Mouse (Mus musculus): ENCODE measurements around the gene Plekhh1. TPM values are rescaled to one million over a fixed set of nuclear protein-coding genes. Genes with fewer than 3 reads are reported as not detected.

Gene Plekhh1
- polyA plus RNA-seq, 1 experiment: 0.47 TPM

DNA sequence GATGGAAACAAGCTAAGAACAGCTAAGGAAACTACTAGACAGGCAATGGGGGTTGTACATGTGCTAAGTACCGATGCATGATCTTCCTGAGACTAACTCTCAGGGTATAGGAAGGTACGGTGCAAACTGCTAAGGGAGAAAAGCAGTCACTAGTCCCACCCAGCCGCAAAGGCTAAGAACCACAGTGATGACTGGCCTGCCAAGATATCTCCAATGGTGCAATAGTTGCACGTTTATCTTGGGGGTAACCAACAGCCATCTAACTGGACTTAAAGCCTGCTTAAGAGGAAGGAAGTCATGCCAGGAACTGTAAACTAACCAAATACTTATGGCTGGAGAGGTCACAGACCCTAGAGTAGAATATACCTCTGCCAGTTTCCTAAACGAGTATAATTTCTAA, 26.6 kb upstream of the Plekhh1 start:
- H3K27ac ChIP-seq (ENCODE audit: insufficient read depth, low read length): no peak overlapping the region
- no peak for TF ChIP-seq POLR2A (IDR thresholded peaks at IDR 0.05; ENCODE audit: low read depth, low read length)
- TF ChIP-seq CTCF (IDR thresholded peaks at IDR 0.05; ENCODE audit: borderline replicate concordance, insufficient read depth, low read length): no peak
- no peaks in the 10 kb centered on the region for H3K4me1 ChIP-seq (ENCODE audit: control insufficient read depth, insufficient read depth, low read length)

DNA sequence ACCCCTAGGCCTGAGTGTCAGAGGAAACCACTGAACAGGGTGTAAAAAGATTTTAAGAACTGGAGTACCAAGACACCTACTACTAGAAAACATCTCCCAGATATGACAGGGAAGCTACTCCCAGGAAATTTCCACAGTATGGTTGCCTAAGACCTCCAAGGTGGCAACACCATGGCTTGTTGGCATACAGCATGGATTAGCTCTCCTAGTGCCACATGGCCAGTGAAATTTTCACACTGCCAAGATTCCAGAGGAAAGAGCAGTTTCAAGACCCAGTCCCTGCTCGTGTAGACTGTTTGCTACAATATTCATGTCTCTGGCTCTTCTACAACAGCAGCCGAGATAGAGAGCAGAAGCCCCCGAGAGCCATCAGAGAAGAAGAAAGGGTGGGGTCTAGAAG, 26.0 kb upstream of the Plekhh1 start:
- no peak for TF ChIP-seq POLR2A (IDR thresholded peaks at IDR 0.05; ENCODE audit: low read depth, low read length)
- TF ChIP-seq CTCF (IDR thresholded peaks at IDR 0.05; ENCODE audit: borderline replicate concordance, insufficient read depth, low read length): no peak
- Histone ChIP-seq H3K27ac (ENCODE audit: insufficient read depth, low read length) (no peak overlapping the region), H3K4me1 (ENCODE audit: control insufficient read depth, insufficient read depth, low read length) (no peaks in the 10 kb centered on the region), H3K4me3 (ENCODE audit: insufficient read depth, low read length) (no peak overlapping the region)

More for the DNA sequence above, 26.6 kb upstream of the Plekhh1 start:
- H3K4me3 ChIP-seq (ENCODE audit: insufficient read depth, low read length): no peak overlapping the region

DNA sequence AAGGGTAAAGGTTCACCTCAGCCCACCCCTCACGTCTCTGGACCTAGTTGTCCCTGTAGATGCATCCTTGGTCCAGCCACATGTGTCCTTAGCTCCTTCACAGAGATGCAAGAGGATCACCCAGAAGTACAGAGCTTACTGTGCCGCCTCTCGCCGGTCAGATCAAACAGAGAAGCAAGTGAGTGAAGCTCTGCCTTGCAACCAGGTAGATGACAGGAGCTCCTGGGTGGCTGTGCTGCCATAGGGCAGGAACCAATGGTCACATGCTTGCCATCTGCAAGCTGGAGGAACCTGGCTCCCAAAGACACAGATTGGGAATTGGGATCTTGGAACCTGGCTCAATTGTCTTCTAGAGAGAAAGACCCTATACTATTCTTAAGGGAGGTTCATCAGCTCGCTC, 23.5 kb upstream of the Plekhh1 start:
- Histone ChIP-seq H3K4me3 (ENCODE audit: insufficient read depth, low read length) (no peak overlapping the region), H3K27ac (ENCODE audit: insufficient read depth, low read length) (no peak overlapping the region), H3K4me1 (ENCODE audit: control insufficient read depth, insufficient read depth, low read length) (no peaks in the 10 kb centered on the region)
- TF ChIP-seq CTCF (IDR thresholded peaks at IDR 0.05; ENCODE audit: borderline replicate concordance, insufficient read depth, low read length): no peak
- no peak for TF ChIP-seq POLR2A (IDR thresholded peaks at IDR 0.05; ENCODE audit: low read depth, low read length)

DNA sequence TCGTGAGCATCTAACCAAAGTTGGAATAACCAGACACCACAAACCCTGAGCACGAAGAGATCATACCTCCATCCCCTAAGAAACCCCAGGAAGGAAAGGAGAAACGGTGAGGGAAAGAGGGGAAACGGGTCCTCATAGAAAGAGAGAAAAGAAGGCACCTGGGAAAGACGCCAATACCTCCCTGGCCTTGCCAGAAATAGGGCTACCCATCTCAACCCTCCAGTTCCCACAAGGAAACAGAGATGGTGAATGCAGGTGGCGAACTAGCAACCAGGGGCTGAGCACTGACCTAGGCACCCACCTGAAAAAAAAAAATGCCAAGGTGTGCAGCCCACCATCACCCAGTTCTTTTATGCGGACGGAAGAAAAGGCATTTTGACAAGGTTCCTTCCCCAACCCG, 22.9 kb upstream of the Plekhh1 start:
- TF ChIP-seq POLR2A (IDR thresholded peaks at IDR 0.05; ENCODE audit: low read depth, low read length) (no peak), CTCF (IDR thresholded peaks at IDR 0.05; ENCODE audit: borderline replicate concordance, insufficient read depth, low read length) (no peak)
- no peak overlapping the region for H3K27ac ChIP-seq (ENCODE audit: insufficient read depth, low read length)
- no peaks in the 10 kb centered on the region for H3K4me1 ChIP-seq (ENCODE audit: control insufficient read depth, insufficient read depth, low read length)
- H3K4me3 ChIP-seq (ENCODE audit: insufficient read depth, low read length): peak overlapping the region; percentile 58; the same call in 1 of the 2 replicates

DNA sequence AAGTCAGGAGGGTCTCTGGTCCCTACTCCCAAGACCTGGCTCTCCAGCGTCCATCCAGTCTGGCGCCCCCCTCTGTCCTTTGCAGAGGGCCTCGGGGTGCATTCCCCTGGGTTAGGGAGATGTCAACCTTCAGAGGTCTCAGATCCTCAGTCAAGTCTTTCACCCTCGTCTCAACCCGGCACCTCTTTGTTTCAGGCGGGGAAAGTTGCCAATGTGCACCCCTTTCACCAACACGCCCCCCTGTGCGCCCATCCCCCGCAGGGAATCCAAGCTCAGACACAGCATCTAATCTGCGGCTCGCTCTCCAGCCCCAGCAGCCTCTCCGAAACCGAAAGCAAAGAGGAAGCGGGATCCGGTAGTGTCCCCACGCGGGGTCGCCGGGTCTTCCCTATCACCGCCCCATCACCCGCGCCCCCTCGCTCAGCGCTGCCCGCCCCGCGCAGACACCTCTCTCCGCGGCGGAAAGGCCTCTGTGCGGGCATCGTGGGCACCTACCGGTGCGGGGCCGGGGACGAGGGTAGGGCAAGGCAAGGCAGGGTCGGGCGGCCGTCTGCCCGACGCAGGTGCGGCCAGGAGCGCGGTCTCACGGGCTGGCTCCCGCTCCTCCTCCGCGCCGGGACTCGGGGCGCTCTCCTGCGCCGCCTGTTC, 22.4 kb upstream of the Plekhh1 start:
- H3K4me3 ChIP-seq (ENCODE audit: insufficient read depth, low read length): peak overlapping the region; percentile 58
- H3K27ac ChIP-seq (ENCODE audit: insufficient read depth, low read length): no peak overlapping the region
- H3K4me1 ChIP-seq (ENCODE audit: control insufficient read depth, insufficient read depth, low read length): no peaks in the 10 kb centered on the region
- peak; percentile 22; the same call in 1 of the 2 replicates for TF ChIP-seq CTCF (IDR thresholded peaks at IDR 0.05; ENCODE audit: borderline replicate concordance, insufficient read depth, low read length)
- no peak for TF ChIP-seq POLR2A (IDR thresholded peaks at IDR 0.05; ENCODE audit: low read depth, low read length)

DNA sequence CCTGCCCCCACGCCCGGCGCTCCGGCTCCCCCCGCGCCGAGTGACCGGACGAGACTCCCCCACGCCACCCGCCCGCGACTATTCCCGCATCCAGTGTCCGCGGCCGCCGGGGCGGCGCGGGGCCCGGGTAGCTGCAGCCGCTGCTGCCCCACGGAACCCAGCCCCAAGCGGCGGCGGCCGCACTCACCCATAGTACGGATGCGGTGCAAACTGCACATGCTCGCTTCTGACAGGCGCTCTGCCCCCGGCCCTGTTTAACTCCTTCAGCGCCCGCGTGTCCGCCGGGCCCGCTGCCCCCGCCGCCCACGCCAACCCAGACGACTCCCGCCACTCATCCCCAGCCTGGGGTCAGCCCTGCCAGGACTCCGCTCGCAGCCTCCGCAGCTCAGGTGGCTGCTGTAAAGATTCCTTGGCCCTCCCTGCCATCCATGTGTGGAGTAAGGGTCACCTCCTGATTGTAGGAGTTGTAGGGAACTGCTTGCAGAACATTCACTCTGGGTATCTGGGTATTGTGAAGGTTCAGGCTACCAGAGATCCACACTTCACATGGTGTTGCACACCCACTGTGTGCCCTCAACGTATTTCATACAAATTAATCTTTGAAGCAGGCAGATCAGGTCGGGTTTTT, 21.7 kb upstream of the Plekhh1 start, which contains the start of gene Tmem229b:
Gene Tmem229b, minus strand, starts transcription at position 502 of the 628 bp plus-strand sequence.
- no peak for TF ChIP-seq POLR2A (IDR thresholded peaks at IDR 0.05; ENCODE audit: low read depth, low read length)
- TF ChIP-seq CTCF (IDR thresholded peaks at IDR 0.05; ENCODE audit: borderline replicate concordance, insufficient read depth, low read length): no peak
- H3K27ac ChIP-seq (ENCODE audit: insufficient read depth, low read length): no peak within 1 kb of the TSS
- no peaks in the 10 kb centered on the region for H3K4me1 ChIP-seq (ENCODE audit: control insufficient read depth, insufficient read depth, low read length)
- peak within 1 kb of the TSS; percentile 58 for H3K4me3 ChIP-seq (ENCODE audit: insufficient read depth, low read length)

DNA sequence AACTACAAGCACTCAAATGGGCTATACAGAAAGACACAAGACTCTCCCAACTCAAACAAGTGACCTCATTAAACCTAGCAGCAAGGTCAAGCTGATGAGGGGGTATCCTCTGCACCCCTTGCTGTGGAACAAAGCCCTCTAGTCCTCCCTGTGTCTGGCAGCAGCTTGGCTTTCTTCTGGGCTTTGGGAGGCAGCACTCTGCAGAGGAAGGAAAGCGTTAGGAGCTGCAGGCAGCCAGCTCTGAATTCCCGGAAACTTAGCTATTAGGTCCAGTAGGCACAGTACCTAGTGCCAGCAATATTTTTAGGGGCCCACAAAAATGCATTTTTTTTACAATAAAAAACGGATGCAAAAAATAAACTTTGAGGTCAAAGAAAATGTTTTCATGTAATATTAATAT, 18.4 kb upstream of the Plekhh1 start:
- no peak for TF ChIP-seq CTCF (IDR thresholded peaks at IDR 0.05; ENCODE audit: borderline replicate concordance, insufficient read depth, low read length)
- TF ChIP-seq POLR2A (IDR thresholded peaks at IDR 0.05; ENCODE audit: low read depth, low read length): no peak
- H3K4me1 ChIP-seq (ENCODE audit: control insufficient read depth, insufficient read depth, low read length): no peaks in the 10 kb centered on the region
- no peak overlapping the region for H3K4me3 ChIP-seq (ENCODE audit: insufficient read depth, low read length)
- H3K27ac ChIP-seq (ENCODE audit: insufficient read depth, low read length): no peak overlapping the region

DNA sequence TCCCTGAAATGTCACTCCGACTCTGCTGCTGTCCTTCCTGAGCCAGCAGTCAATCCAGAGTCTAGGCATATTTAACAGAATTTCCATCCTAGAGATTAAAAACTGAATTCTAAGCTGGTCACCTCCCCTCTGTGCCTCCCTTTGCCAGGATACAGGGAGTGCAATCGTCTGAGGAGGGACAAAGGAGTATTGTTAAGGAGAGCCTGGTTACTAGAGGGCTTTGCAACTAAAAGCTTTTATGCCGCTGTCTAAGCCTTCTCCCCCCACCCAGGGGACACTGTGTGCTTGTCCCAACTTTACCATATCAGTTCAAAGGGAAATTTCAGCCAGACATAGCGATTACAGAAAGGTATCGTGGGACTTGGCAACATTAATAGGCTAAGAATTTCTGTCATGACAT, 12.9 kb upstream of the Plekhh1 start:
- no peaks in the 10 kb centered on the region for H3K4me1 ChIP-seq (ENCODE audit: control insufficient read depth, insufficient read depth, low read length)
- no peak overlapping the region for H3K27ac ChIP-seq (ENCODE audit: insufficient read depth, low read length)
- H3K4me3 ChIP-seq (ENCODE audit: insufficient read depth, low read length): no peak overlapping the region
- TF ChIP-seq CTCF (IDR thresholded peaks at IDR 0.05; ENCODE audit: borderline replicate concordance, insufficient read depth, low read length): no peak
- TF ChIP-seq POLR2A (IDR thresholded peaks at IDR 0.05; ENCODE audit: low read depth, low read length): no peak

DNA sequence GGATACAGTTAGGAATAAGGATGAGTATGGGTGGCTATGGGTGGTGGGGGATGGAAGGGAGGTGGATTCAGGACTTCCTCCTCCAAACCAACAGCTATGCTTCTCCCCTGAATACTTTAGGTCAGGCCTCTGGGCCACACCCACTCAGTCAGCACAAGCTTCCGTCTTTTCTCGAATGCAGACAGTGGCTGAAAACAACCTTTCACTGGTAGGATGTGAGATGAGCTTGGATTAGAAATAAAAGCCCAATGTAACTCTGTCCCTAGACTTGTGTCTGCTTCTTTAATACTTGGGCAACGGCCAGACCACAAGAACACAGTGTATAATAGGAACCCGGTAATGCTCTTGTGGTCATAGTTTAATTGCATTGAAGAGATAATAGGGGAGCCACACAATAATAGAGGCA, 11.0 kb upstream of the Plekhh1 start:
- no peak overlapping the region for H3K27ac ChIP-seq (ENCODE audit: insufficient read depth, low read length)
- no peak overlapping the region for H3K4me3 ChIP-seq (ENCODE audit: insufficient read depth, low read length)
- H3K4me1 ChIP-seq (ENCODE audit: control insufficient read depth, insufficient read depth, low read length): no peaks in the 10 kb centered on the region
- no peak for TF ChIP-seq CTCF (IDR thresholded peaks at IDR 0.05; ENCODE audit: borderline replicate concordance, insufficient read depth, low read length)
- no peak for TF ChIP-seq POLR2A (IDR thresholded peaks at IDR 0.05; ENCODE audit: low read depth, low read length)

DNA sequence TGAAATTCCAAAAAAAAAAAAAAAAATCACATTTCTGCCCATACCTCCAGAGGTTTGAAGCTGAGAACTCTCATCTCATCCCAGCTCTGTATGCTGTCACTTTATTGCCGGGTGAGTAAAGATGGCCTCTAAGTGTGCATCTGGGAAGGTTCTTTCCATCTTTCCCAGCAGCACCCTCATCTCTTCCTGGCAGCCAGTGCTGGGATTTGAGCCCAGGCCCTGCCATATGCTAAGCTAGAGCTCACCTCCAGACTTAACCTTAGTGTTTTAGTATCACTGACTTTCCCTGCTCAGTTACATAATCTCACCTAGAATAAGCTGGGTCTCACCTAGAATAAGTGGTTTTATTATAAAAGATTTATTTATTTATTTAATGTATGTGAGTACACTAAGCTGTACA, 7.1 kb upstream of the Plekhh1 start:
- Histone ChIP-seq H3K4me1 (ENCODE audit: control insufficient read depth, insufficient read depth, low read length) (no peaks in the 10 kb centered on the region), H3K4me3 (ENCODE audit: insufficient read depth, low read length) (no peak overlapping the region), H3K27ac (ENCODE audit: insufficient read depth, low read length) (no peak overlapping the region)
- TF ChIP-seq POLR2A (IDR thresholded peaks at IDR 0.05; ENCODE audit: low read depth, low read length) (no peak), CTCF (IDR thresholded peaks at IDR 0.05; ENCODE audit: borderline replicate concordance, insufficient read depth, low read length) (no peak)

All from embryonic fibroblast, embryonic 13.5 days (primary cell).